Mouse (Mus musculus) cerebellum, adult 2 months (tissue): ENCODE measurements around the gene Ccl6.

Experiments used
- CTCF ChIP-seq: fragments of 200-500 bp; IDR thresholded peaks from 2 replicates; pipeline ENCODE4 v1.5.1; 2011; ENCODE audit warnings: low read depth, mild to moderate bottlenecking, control low read depth, low read length, moderate library complexity, borderline replicate concordance; ENCODE audit not compliant: insufficient read depth
- POLR2A ChIP-seq: fragments of 200-500 bp; IDR thresholded peaks from 2 replicates; pipeline ENCODE4 v1.6.1; 2011; ENCODE audit warnings: low read length, control low read depth, borderline replicate concordance; ENCODE audit not compliant: insufficient read depth

- TF ChIP-seq POLR2A (no peak), CTCF (no peak)
These were observed 18.0 kb upstream of the Ccl6 start for GRCm38 (mm10) chr11:83610900-83611299.
